Mouse (Mus musculus): ENCODE results near the gene Pid1. TPM values are rescaled to one million over a fixed set of nuclear protein-coding genes. Genes with fewer than 3 reads are reported as not detected.

The Pid1 gene
- 43.6 and 47.7 TPM in 2 replicates for polyA plus RNA-seq (2015; fragmentation: Nextera tagmentation; extraction: Ambion mirVana)

- H3K9me3 ChIP-seq = no peaks in the 10 kb centered on the region
- no peak within 1 kb of the TSS for H3K9ac ChIP-seq
- H3K4me3 ChIP-seq = no peak within 1 kb of the TSS
- H3K4me1 ChIP-seq = no peaks in the 10 kb centered on the region
- no peaks in the 10 kb centered on the region for H3K36me3 ChIP-seq
- no peak within 1 kb of the TSS for H3K27ac ChIP-seq
- no peak within 1 kb of the TSS for H3K4me2 ChIP-seq
- H3K27me3 ChIP-seq = peaks cover 9% of the 10 kb centered on the region; the same call in 1 of the 2 replicates
- 87% methylated on average over 8 of the region's 8 CpGs for WGBS
- ATAC-seq (ENCODE audit: insufficient number of reproducible peaks, insufficient read depth, low FRiP score, low TSS enrichment, low read depth) = no peak
Observed at GRCm38 (mm10) chr1:84363967-84364366, at the start of gene Pid1. TSS of gene Pid1 (minus strand) at chr1:84364180.

- H3K27me3 ChIP-seq = no peaks in the 10 kb centered on the region
- H3K4me1 ChIP-seq = peaks cover 5% of the 10 kb centered on the region
- ATAC-seq (ENCODE audit: insufficient number of reproducible peaks, insufficient read depth, low FRiP score, low TSS enrichment, low read depth) = no peak
- no peaks in the 10 kb centered on the region for H3K36me3 ChIP-seq
- 80% methylated on average over 2 of the region's 2 CpGs for WGBS
- H3K4me2 ChIP-seq = no peak overlapping the region
- no peaks in the 10 kb centered on the region for H3K9me3 ChIP-seq
- no peak overlapping the region for H3K9ac ChIP-seq
- H3K4me3 ChIP-seq = no peak overlapping the region
- H3K27ac ChIP-seq = no peak overlapping the region
Observed at GRCm38 (mm10) chr1:84409514-84409913, 45.5 kb upstream of the Pid1 start.

- H3K27me3 ChIP-seq = no peaks in the 10 kb centered on the region
- H3K27ac ChIP-seq = no peak overlapping the region
- H3K36me3 ChIP-seq = no peaks in the 10 kb centered on the region
- no peak overlapping the region for H3K9ac ChIP-seq
- H3K9me3 ChIP-seq = no peaks in the 10 kb centered on the region
- no peak for ATAC-seq (ENCODE audit: insufficient number of reproducible peaks, insufficient read depth, low FRiP score, low TSS enrichment, low read depth)
- no peak overlapping the region for H3K4me2 ChIP-seq
- no peak overlapping the region for H3K4me3 ChIP-seq
- H3K4me1 ChIP-seq = peaks cover 7% of the 10 kb centered on the region
- WGBS = 61% methylated on average over 2 of the region's 2 CpGs
Observed at GRCm38 (mm10) chr1:84408873-84409272, 44.9 kb upstream of the Pid1 start.

- Histone ChIP-seq H3K9me3 (no peaks in the 10 kb centered on the region), H3K27ac (no peak overlapping the region), H3K27me3 (no peaks in the 10 kb centered on the region), H3K4me2 (no peak overlapping the region), H3K4me3 (no peak overlapping the region), H3K9ac (no peak overlapping the region), H3K4me1 (peaks cover 7% of the 10 kb centered on the region), H3K36me3 (no peaks in the 10 kb centered on the region)
- ATAC-seq (ENCODE audit: insufficient number of reproducible peaks, insufficient read depth, low FRiP score, low TSS enrichment, low read depth) = no peak
- whole genome bisulfite sequencing = 74% methylated on average over 4 of the region's 4 CpGs
Observed at GRCm38 (mm10) chr1:84406891-84407290, 42.9 kb upstream of the Pid1 start.

- no peaks in the 10 kb centered on the region for H3K9me3 ChIP-seq
- 88% methylated on average over 5 of the region's 5 CpGs for WGBS
- no peak for ATAC-seq (ENCODE audit: insufficient number of reproducible peaks, insufficient read depth, low FRiP score, low TSS enrichment, low read depth)
- no peak overlapping the region for H3K4me3 ChIP-seq
- no peaks in the 10 kb centered on the region for H3K27me3 ChIP-seq
- H3K9ac ChIP-seq = no peak overlapping the region
- no peak overlapping the region for H3K27ac ChIP-seq
- peaks cover 7% of the 10 kb centered on the region for H3K4me1 ChIP-seq
- no peaks in the 10 kb centered on the region for H3K36me3 ChIP-seq
- H3K4me2 ChIP-seq = no peak overlapping the region
Observed at GRCm38 (mm10) chr1:84405551-84406290, 41.7 kb upstream of the Pid1 start.

GRCm38 (mm10) chr1:84404880-84405279, 40.9 kb upstream of the Pid1 start:
- Histone ChIP-seq H3K4me1 (peaks cover 7% of the 10 kb centered on the region), H3K27ac (no peak overlapping the region), H3K36me3 (no peaks in the 10 kb centered on the region), H3K4me2 (no peak overlapping the region), H3K9ac (no peak overlapping the region), H3K4me3 (no peak overlapping the region), H3K9me3 (no peaks in the 10 kb centered on the region), H3K27me3 (no peaks in the 10 kb centered on the region)
- 45% methylated on average over 12 of the region's 12 CpGs for WGBS
- no peak for ATAC-seq (ENCODE audit: insufficient number of reproducible peaks, insufficient read depth, low FRiP score, low TSS enrichment, low read depth)

GRCm38 (mm10) chr1:84402154-84402553, 38.2 kb upstream of the Pid1 start:
- no peak for ATAC-seq (ENCODE audit: insufficient number of reproducible peaks, insufficient read depth, low FRiP score, low TSS enrichment, low read depth)
- no peak overlapping the region for H3K4me3 ChIP-seq
- no peak overlapping the region for H3K9ac ChIP-seq
- H3K27ac ChIP-seq = no peak overlapping the region
- H3K4me2 ChIP-seq = no peak overlapping the region
- 60% methylated on average over 1 of the region's 1 CpGs for WGBS
- H3K4me1 ChIP-seq = peaks cover 7% of the 10 kb centered on the region
- no peaks in the 10 kb centered on the region for H3K36me3 ChIP-seq
- no peaks in the 10 kb centered on the region for H3K9me3 ChIP-seq
- no peaks in the 10 kb centered on the region for H3K27me3 ChIP-seq

- Histone ChIP-seq H3K4me3 (no peak overlapping the region), H3K4me1 (peaks cover 4% of the 10 kb centered on the region), H3K27me3 (no peaks in the 10 kb centered on the region), H3K4me2 (no peak overlapping the region), H3K9me3 (no peaks in the 10 kb centered on the region), H3K9ac (no peak overlapping the region), H3K27ac (no peak overlapping the region), H3K36me3 (no peaks in the 10 kb centered on the region)
- 87% methylated on average over 3 of the region's 3 CpGs for WGBS
- ATAC-seq (ENCODE audit: insufficient number of reproducible peaks, insufficient read depth, low FRiP score, low TSS enrichment, low read depth) = no peak
Observed at GRCm38 (mm10) chr1:84399671-84400070, 35.7 kb upstream of the Pid1 start.

GRCm38 (mm10) chr1:84399118-84399517, 35.1 kb upstream of the Pid1 start:
- WGBS = 93% methylated on average over 4 of the region's 4 CpGs
- no peak overlapping the region for H3K4me3 ChIP-seq
- no peaks in the 10 kb centered on the region for H3K4me1 ChIP-seq
- no peak overlapping the region for H3K27ac ChIP-seq
- H3K9ac ChIP-seq = no peak overlapping the region
- no peak overlapping the region for H3K4me2 ChIP-seq
- no peaks in the 10 kb centered on the region for H3K27me3 ChIP-seq
- ATAC-seq (ENCODE audit: insufficient number of reproducible peaks, insufficient read depth, low FRiP score, low TSS enrichment, low read depth) = no peak
- H3K9me3 ChIP-seq = no peaks in the 10 kb centered on the region
- no peaks in the 10 kb centered on the region for H3K36me3 ChIP-seq

- Histone ChIP-seq H3K4me3 (no peak overlapping the region), H3K9me3 (no peaks in the 10 kb centered on the region), H3K4me2 (no peak overlapping the region), H3K27ac (no peak overlapping the region), H3K36me3 (no peaks in the 10 kb centered on the region), H3K4me1 (no peaks in the 10 kb centered on the region), H3K9ac (no peak overlapping the region), H3K27me3 (no peaks in the 10 kb centered on the region)
- WGBS = 76% methylated on average over 3 of the region's 3 CpGs
- ATAC-seq (ENCODE audit: insufficient number of reproducible peaks, insufficient read depth, low FRiP score, low TSS enrichment, low read depth) = no peak
Observed at GRCm38 (mm10) chr1:84396787-84397186, 32.8 kb upstream of the Pid1 start.

- Histone ChIP-seq H3K4me2 (no peak overlapping the region), H3K9me3 (no peaks in the 10 kb centered on the region), H3K36me3 (no peaks in the 10 kb centered on the region), H3K27ac (no peak overlapping the region), H3K27me3 (no peaks in the 10 kb centered on the region), H3K9ac (no peak overlapping the region), H3K4me3 (no peak overlapping the region), H3K4me1 (no peaks in the 10 kb centered on the region)
- no peak for ATAC-seq (ENCODE audit: insufficient number of reproducible peaks, insufficient read depth, low FRiP score, low TSS enrichment, low read depth)
- WGBS = 81% methylated on average over 8 of the region's 8 CpGs
Observed at GRCm38 (mm10) chr1:84395928-84396327, 31.9 kb upstream of the Pid1 start.

- no peak for ATAC-seq (ENCODE audit: insufficient number of reproducible peaks, insufficient read depth, low FRiP score, low TSS enrichment, low read depth)
- H3K4me1 ChIP-seq = no peaks in the 10 kb centered on the region
- no peak overlapping the region for H3K27ac ChIP-seq
- no peak overlapping the region for H3K4me2 ChIP-seq
- H3K36me3 ChIP-seq = no peaks in the 10 kb centered on the region
- no peaks in the 10 kb centered on the region for H3K27me3 ChIP-seq
- WGBS = 88% methylated on average over 4 of the region's 4 CpGs
- H3K9me3 ChIP-seq = no peaks in the 10 kb centered on the region
- no peak overlapping the region for H3K4me3 ChIP-seq
- H3K9ac ChIP-seq = no peak overlapping the region
Observed at GRCm38 (mm10) chr1:84390961-84391360, 27.0 kb upstream of the Pid1 start.

All from embryonic facial prominence, embryonic 13.5 days (tissue).